Mouse (Mus musculus): ENCODE data around the gene Coro1c.

The Coro1c gene

GRCm38 (mm10) chr5:113855117-113855516, 53.4 kb downstream of the Coro1c start:
- DNase-seq (ENCODE audit: low read depth) = no peak

- no peak for DNase-seq (ENCODE audit: low read depth)
Measured at GRCm38 (mm10) chr5:113854494-113854893, 54.1 kb downstream of the Coro1c start.

GRCm38 (mm10) chr5:113853541-113853940, 55.0 kb downstream of the Coro1c start:
- no peak for DNase-seq (ENCODE audit: low read depth)

- DNase-seq (ENCODE audit: low read depth) = no peak
Measured at GRCm38 (mm10) chr5:113852463-113852862, 56.1 kb downstream of the Coro1c start.

- no peak for DNase-seq (ENCODE audit: low read depth)
Measured at GRCm38 (mm10) chr5:113850680-113851230, 57.8 kb downstream of the Coro1c start.

GRCm38 (mm10) chr5:113847636-113848035, 60.9 kb downstream of the Coro1c start:
- DNase-seq (ENCODE audit: low read depth) = no peak

GRCm38 (mm10) chr5:113846656-113847055, 61.9 kb downstream of the Coro1c start:
- DNase-seq (ENCODE audit: low read depth) = no peak

GRCm38 (mm10) chr5:113845627-113846026, 62.9 kb downstream of the Coro1c start:
- no peak for DNase-seq (ENCODE audit: low read depth)

- DNase-seq (ENCODE audit: low read depth) = peak; percentile 40
Measured at GRCm38 (mm10) chr5:113844721-113845120, 63.8 kb downstream of the Coro1c start.

- DNase-seq (ENCODE audit: low read depth) = no peak
Measured at GRCm38 (mm10) chr5:113844106-113844505, 64.5 kb downstream of the Coro1c start.

GRCm38 (mm10) chr5:113842906-113843305, 65.7 kb downstream of the Coro1c start:
- DNase-seq (ENCODE audit: low read depth) = no peak

GRCm38 (mm10) chr5:113842244-113842643, 66.3 kb downstream of the Coro1c start:
- DNase-seq (ENCODE audit: low read depth) = no peak

- DNase-seq (ENCODE audit: low read depth) = no peak
Measured at GRCm38 (mm10) chr5:113841243-113842225, 67.0 kb downstream of the Coro1c start.

- DNase-seq (ENCODE audit: low read depth) = no peak
Measured at GRCm38 (mm10) chr5:113840443-113840842, 68.1 kb downstream of the Coro1c start.

- DNase-seq (ENCODE audit: low read depth) = no peak
Measured at GRCm38 (mm10) chr5:113836961-113837360, 71.6 kb downstream of the Coro1c start.

- DNase-seq (ENCODE audit: low read depth) = no peak
Measured at GRCm38 (mm10) chr5:113833316-113833947, 75.1 kb downstream of the Coro1c start.

- DNase-seq (ENCODE audit: low read depth) = no peak
Measured at GRCm38 (mm10) chr5:113832490-113832901, 76.1 kb downstream of the Coro1c start, which contains the start of gene Selplg. Gene Selplg, minus strand, starts transcription at chr5:113832644.

- no peak for DNase-seq (ENCODE audit: low read depth)
Measured at GRCm38 (mm10) chr5:113831741-113832140, 76.8 kb downstream of the Coro1c start.

GRCm38 (mm10) chr5:113830796-113831195, 77.8 kb downstream of the Coro1c start:
- DNase-seq (ENCODE audit: low read depth) = no peak

GRCm38 (mm10) chr5:113830292-113830643, 78.3 kb downstream of the Coro1c start:
- no peak for DNase-seq (ENCODE audit: low read depth)

- DNase-seq (ENCODE audit: low read depth) = no peak
Measured at GRCm38 (mm10) chr5:113829566-113830291, 78.8 kb downstream of the Coro1c start.

- no peak for DNase-seq (ENCODE audit: low read depth)
Measured at GRCm38 (mm10) chr5:113828481-113828880, 80.1 kb downstream of the Coro1c start.
